Mouse (Mus musculus): Measurements from ENCODE around the gene Prkaa1.
A peak's percentile ranks its signal among the peaks of the same experiment; 100 is the strongest.
"Not testable (repeated sequence)": the region's sequence is repeated elsewhere in the genome, so short reads cannot be mapped to it uniquely, and the experiment has no call there.

Prkaa1 gene

GRCm38 (mm10) chr15:5129111-5129805 is 14.4 kb upstream of the Prkaa1 start:
- no peak for DNase-seq (ENCODE audit: low read depth, low spot score)

- DNase-seq (ENCODE audit: low read depth, low spot score) = not testable (repeated sequence)
Measured at GRCm38 (mm10) chr15:5130887-5131668, 12.6 kb upstream of the Prkaa1 start.

GRCm38 (mm10) chr15:5133301-5133700 is 10.4 kb upstream of the Prkaa1 start:
- no peak for DNase-seq (ENCODE audit: low read depth, low spot score)

GRCm38 (mm10) chr15:5134179-5134578 is 9.5 kb upstream of the Prkaa1 start:
- no peak for DNase-seq (ENCODE audit: low read depth, low spot score)

- no peak for DNase-seq (ENCODE audit: low read depth, low spot score)
Measured at GRCm38 (mm10) chr15:5134945-5135483, 8.6 kb upstream of the Prkaa1 start.

- no peak for DNase-seq (ENCODE audit: low read depth, low spot score)
Measured at GRCm38 (mm10) chr15:5138021-5138856, 5.4 kb upstream of the Prkaa1 start.

GRCm38 (mm10) chr15:5139366-5139765 is 4.3 kb upstream of the Prkaa1 start:
- no peak for DNase-seq (ENCODE audit: low read depth, low spot score)

GRCm38 (mm10) chr15:5139863-5140262 is 3.8 kb upstream of the Prkaa1 start:
- DNase-seq (ENCODE audit: low read depth, low spot score) = no peak

- no peak for DNase-seq (ENCODE audit: low read depth, low spot score)
Measured at GRCm38 (mm10) chr15:5140357-5140756, 3.3 kb upstream of the Prkaa1 start.

- DNase-seq (ENCODE audit: low read depth, low spot score) = no peak
Measured at GRCm38 (mm10) chr15:5142047-5142446, 1.6 kb upstream of the Prkaa1 start.

- no peak for DNase-seq (ENCODE audit: low read depth, low spot score)
Measured at GRCm38 (mm10) chr15:5142714-5143113, 947 bp upstream of the Prkaa1 start.

- peak; percentile 80 for DNase-seq (ENCODE audit: low read depth, low spot score)
Measured at GRCm38 (mm10) chr15:5144021-5144778, 539 bp downstream of the Prkaa1 start.

GRCm38 (mm10) chr15:5145196-5145945 is 1.7 kb downstream of the Prkaa1 start:
- no peak for DNase-seq (ENCODE audit: low read depth, low spot score)

GRCm38 (mm10) chr15:5149187-5149586 is 5.5 kb downstream of the Prkaa1 start:
- no peak for DNase-seq (ENCODE audit: low read depth, low spot score)

- no peak for DNase-seq (ENCODE audit: low read depth, low spot score)
Measured at GRCm38 (mm10) chr15:5152171-5152570, 8.5 kb downstream of the Prkaa1 start.

- DNase-seq (ENCODE audit: low read depth, low spot score) = no peak
Measured at GRCm38 (mm10) chr15:5154621-5155020, 11.0 kb downstream of the Prkaa1 start.

- no peak for DNase-seq (ENCODE audit: low read depth, low spot score)
Measured at GRCm38 (mm10) chr15:5155093-5155492, 11.4 kb downstream of the Prkaa1 start.

GRCm38 (mm10) chr15:5156355-5156754 is 12.7 kb downstream of the Prkaa1 start:
- DNase-seq (ENCODE audit: low read depth, low spot score) = no peak

GRCm38 (mm10) chr15:5157386-5157785 is 13.7 kb downstream of the Prkaa1 start:
- no peak for DNase-seq (ENCODE audit: low read depth, low spot score)

- no peak for DNase-seq (ENCODE audit: low read depth, low spot score)
Measured at GRCm38 (mm10) chr15:5158827-5159226, 15.2 kb downstream of the Prkaa1 start.
